Mouse (Mus musculus): ENCODE measurements around the gene Cpne5.

Cpne5 gene

GRCm38 (mm10) chr17:29214655-29215054 is 23.3 kb downstream of the Cpne5 start:
- in situ Hi-C loops (cut with MboI, MseI): loop anchor here in 1 of 2 experiments (10.0 kb wide), 1 partner anchor 1690 kb away; the partner anchor contains the start of gene Glp1r

DNA sequence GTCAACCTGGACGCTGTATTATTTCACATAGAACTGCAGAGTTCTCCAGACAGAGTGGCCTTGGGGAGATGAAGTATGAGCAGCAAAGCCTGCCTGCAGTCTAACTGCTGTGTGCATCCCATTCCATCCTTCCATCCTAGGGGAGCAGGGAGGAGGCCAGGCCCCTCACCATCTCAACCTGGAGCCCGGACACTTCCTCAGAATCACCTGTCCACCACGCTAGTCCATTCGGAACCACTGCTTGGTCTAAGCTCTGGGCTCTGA is 23.8 kb downstream of the Cpne5 start:
- in situ Hi-C loops (cut with MboI, MseI): loop anchor here in 1 of 2 experiments (10.0 kb wide), 1 partner anchor 1691 kb away; the partner anchor contains the start of gene Glp1r

- in situ Hi-C loops (cut with MboI, MseI): loop anchor here in 1 of 2 experiments (10.0 kb wide), 1 partner anchor 1691 kb away; the partner anchor contains the start of gene Glp1r
Observed at GRCm38 (mm10) chr17:29213381-29214192, 24.4 kb downstream of the Cpne5 start.

DNA sequence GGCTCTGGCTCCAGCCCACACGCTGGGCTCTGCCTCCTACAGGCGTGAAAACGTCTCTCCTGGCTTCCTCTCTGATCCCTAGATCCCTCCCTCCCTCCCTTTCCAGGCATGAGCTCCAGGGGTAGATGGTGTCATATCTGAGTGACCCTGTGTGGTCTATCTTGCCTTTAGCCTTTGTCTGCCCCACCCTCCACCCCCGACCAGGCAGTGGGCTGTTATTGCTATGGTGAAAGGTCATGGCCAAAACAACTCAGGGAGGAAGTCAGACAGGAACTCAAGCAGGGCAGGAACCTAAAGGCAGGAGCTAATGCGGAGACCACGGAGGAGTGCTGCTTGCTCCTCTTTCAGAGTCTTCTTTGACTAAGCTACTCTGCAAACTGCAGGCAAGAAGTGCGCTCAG is 26.1 kb downstream of the Cpne5 start:
- in situ Hi-C loops (cut with MboI, MseI): loop anchor here in 1 of 2 experiments (10.0 kb wide), 1 partner anchor 1693 kb away; the partner anchor contains the start of gene Glp1r

DNA sequence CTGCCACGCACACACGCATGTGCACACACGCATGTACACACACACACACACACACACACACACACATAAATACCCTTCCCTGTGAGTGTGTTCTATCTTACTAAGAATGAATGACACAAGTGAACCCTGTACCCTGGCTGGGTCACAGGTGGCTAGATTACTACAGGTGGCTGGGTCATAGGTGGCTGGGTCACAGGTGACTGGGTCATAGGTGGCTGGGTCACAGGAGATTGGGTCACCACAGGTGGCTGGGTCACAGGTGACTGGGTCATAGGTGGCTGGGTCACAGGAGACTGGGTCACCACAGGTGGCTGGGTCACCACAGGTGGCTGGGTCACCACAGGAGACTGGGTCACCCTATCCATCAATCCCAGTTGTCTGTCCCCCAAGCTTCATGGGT is 27.9 kb downstream of the Cpne5 start:
- in situ Hi-C loops (cut with MboI, MseI): loop anchor here in 1 of 2 experiments (10.0 kb wide), 1 partner anchor 1695 kb away; the partner anchor contains the start of gene Glp1r

GRCm38 (mm10) chr17:29206052-29206451 is 31.9 kb downstream of the Cpne5 start:
- in situ Hi-C loops (cut with MboI, MseI): no loop called here

- in situ Hi-C loops (cut with MboI, MseI): no loop called here
Observed at GRCm38 (mm10) chr17:29202604-29203003, 35.4 kb downstream of the Cpne5 start.

DNA sequence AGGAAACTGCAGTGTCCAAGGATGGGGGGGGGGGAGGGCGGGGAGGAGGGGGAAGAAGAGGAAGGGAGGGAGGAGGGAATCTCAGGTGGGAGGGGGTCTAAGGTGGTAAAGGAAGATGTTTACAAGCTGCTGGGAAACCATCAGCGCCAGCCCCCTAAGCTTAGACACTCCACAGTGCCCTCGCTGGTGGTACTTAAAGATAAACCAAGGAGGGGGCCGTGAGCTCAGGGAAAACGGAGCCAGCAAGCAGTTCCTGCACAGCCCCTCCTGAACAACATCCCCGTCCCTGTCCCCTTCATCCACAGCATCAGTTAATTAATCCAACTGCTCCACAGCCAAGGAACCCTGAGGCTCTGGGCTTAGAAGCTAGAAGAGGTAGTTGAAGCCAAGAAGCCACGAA is 38.1 kb downstream of the Cpne5 start:
- in situ Hi-C loops (cut with MboI, MseI): no loop called here

DNA sequence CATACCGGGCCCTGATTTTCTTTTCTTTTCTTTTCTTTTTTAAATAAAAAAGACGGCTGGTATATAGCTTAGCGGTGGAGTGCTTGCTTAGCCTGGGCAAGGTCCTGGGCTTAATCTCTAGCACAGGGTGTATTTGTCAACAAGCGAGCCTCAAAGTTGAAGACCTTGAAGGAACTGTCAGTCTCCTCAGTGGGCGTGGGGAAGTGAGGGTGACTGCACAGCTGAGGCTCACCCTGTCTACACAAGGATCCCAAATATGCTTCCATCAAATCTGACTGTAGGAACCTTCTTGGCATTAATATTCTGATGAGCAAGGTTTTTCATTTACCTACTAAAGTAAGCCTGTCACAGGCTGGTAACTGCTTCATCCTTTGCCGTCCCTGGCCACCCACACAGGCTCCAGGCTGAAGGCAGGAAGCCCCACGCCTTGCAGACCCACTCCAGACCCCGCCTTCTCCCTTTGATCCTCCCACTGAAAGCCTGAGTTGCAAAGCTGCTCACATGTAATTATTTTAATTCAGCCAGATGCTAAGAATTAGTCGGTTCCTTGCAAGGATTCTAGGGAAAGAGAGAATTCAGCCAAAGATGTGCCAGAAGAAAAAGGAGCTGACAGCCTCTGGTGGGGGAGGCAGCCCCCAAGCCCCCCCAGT is 38.7 kb downstream of the Cpne5 start:
- in situ Hi-C loops (cut with MboI, MseI): no loop called here

DNA sequence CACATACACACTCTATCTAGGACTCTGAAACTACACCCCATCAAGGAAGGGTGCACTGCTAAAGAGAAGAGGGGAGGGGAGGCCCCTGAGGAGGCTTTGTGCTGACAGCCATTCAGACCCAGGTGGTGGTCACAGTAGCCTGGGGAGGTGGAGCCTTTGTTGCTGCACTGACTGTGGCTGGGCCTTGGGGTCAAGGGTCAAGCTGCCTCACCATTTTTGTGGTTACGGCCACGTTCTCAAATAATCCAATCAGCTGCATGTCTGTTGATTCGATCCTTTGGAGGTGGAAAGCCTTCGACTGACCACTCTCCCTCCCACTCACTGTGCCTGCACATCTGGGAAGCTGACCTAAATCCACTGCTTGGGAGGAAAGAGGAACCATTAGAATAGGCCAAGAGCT is 42.4 kb downstream of the Cpne5 start:
- in situ Hi-C loops (cut with MboI, MseI): no loop called here

DNA sequence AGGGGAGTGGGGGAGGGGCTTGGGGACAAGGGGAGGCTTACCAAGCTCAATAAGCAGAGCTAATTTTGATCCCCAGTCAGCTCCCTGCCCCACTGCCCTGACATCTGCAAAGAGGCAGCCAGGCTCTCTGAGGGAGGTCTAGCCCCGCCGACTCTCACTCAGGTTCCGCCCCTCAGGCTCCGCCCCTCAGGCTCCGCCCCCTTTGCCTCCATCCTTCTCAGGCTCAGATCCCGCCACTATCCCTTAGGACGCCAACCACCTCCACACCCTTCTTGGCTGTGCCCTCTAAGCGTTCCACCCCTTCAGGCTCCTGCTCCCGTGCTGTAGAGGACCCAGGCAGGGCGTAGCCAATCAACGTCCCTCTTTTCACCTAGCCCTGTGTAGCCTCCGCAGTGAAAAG is 49.0 kb downstream of the Cpne5 start:
- in situ Hi-C loops (cut with MboI, MseI): no loop called here

GRCm38 (mm10) chr17:29186989-29187859 is 50.7 kb downstream of the Cpne5 start:
- in situ Hi-C loops (cut with MboI, MseI): no loop called here

GRCm38 (mm10) chr17:29185376-29186046 is 52.5 kb downstream of the Cpne5 start:
- in situ Hi-C loops (cut with MboI, MseI): no loop called here

GRCm38 (mm10) chr17:29183162-29183561 is 54.8 kb downstream of the Cpne5 start:
- in situ Hi-C loops (cut with MboI, MseI): no loop called here

- in situ Hi-C loops (cut with MboI, MseI): no loop called here
Observed at GRCm38 (mm10) chr17:29181751-29182150, 56.2 kb downstream of the Cpne5 start.

GRCm38 (mm10) chr17:29180406-29181127 is 57.4 kb downstream of the Cpne5 start:
- in situ Hi-C loops (cut with MboI, MseI): no loop called here

DNA sequence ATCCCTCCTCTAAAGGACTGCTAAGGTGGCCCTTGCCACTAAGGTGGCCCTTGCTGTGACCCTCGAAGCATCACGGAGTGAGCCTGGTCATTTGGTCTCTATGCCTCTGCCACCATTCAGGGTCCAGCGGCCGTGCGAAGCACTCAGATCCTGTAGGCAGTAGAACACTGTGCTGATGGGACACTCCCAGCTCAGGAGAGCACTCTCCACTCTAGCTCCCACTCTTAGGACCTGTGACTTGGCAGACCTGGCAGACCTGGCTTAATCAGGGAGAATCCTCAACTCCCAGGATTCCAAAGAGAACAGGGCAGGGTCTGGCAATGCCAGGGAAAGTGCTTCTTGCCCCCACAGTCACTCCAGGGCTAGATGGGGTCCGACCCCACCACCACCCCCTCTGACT is 58.0 kb downstream of the Cpne5 start:
- in situ Hi-C loops (cut with MboI, MseI): loop anchor here (5.0 kb wide), 3 partner anchors 57 to 128 kb away; partner anchors contain the start of gene Cpne5 (in 1 of the 2)

DNA sequence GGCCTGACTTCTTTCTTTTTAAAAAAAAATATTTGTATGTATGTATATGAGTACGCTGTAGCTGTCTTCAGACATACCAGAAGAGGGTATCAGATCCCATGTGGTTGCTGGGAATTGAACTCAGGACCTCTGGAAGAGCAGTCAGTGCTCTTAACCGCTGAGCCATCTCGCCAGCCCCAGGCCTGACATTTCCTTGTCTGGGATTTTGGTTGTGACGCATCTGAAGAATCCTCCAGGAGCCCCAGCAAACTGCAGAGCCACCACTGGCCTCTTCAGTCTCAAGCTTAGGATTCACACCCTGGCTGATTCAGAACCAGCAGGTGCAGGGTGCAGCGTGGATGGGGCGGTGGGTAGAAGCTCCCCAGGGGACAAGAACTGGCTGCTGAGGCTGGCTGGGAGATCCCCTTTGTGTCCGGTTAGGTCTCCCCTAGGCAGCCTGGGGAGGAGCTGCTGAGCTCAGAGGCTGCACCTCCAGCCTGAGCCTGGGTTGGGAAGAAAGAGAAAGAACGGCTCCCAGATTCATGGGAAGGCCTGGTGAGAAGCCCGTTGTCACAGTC is 59.4 kb downstream of the Cpne5 start:
- in situ Hi-C loops (cut with MboI, MseI): loop anchor here (5.0 kb wide), 3 partner anchors 59 to 126 kb away; partner anchors contain the start of gene Cpne5 (in 1 of the 2)

- in situ Hi-C loops (cut with MboI, MseI): loop anchor here (5.0 kb wide), 3 partner anchors 61 to 124 kb away; partner anchors contain the start of gene Cpne5 (in 1 of the 2)
Observed at GRCm38 (mm10) chr17:29176391-29177267, 61.3 kb downstream of the Cpne5 start.
